Mouse (Mus musculus): ENCODE measurements at regions not wholly inside any gene's neighbourhood (a gene's known extent, or its start where the extent isn't known, plus 50 kb on each side); places are given as distances from the start of the nearest gene placed in this dataset.

- TF ChIP-seq CTCF (IDR thresholded peaks at IDR 0.05; ENCODE audit: borderline replicate concordance, insufficient read depth, low read length): no peak
- no peak for TF ChIP-seq POLR2A (IDR thresholded peaks at IDR 0.05; ENCODE audit: low read depth, low read length)
These were observed 1406.7 kb downstream of the Efna5 start for GRCm38 (mm10) chr17:61474405-61474804.
